Mouse (Mus musculus) right cerebral cortex, postnatal 25 days (tissue): ENCODE measurements at regions not wholly inside any gene's neighbourhood (a gene's known extent, or its start where the extent isn't known, plus 50 kb on each side); places are given as distances from the start of the nearest gene placed in this dataset.
"Not testable (repeated sequence)": the region's sequence is repeated elsewhere in the genome, so short reads cannot be mapped to it uniquely, and the experiment has no call there.

ENCODE experiments used
- DNase-seq: peaks from one replicate; pipeline ENCODE4 v3.0.0; 2022

DNA sequence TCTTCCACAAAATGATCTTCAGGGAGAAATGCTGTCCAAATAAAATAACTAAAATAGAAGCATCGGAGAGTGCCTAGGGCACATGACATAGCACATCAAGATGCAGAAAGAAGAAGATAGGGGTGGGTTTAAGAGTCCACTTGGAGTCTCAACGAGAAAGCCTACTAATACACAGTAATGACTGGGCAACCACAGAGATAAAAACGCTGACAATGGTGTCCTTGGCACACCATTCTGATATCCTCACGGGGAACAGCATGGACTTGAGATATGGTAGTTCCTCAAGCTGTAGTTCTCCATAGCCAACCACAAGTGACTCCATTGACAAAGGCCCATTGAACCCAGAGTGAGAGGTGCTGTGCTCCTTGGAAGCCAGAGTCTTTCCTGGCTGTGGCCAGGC is 105.8 kb downstream of the Dad1 start:
- DNase-seq, result no peak

DNA sequence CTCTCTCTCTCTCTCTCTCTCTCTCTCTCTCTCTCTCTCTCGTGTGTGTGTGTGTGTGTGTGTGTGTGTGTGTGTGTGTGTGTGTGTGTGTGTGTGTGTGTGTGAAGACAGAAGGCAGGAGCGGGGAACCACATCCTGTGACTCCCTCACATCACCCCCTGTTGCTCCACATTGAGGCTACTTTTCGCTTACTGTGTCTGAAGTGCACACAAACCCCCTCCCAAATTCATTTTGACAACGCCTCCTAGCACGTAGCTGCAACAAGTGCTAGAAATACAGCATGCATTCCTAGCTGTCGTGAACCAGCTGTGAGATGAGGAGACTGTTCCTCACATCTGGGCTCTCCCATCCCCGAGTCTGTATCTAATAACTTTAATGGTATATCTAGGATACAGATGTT is 106.4 kb downstream of the Dad1 start:
- DNase-seq, result no peak

DNA sequence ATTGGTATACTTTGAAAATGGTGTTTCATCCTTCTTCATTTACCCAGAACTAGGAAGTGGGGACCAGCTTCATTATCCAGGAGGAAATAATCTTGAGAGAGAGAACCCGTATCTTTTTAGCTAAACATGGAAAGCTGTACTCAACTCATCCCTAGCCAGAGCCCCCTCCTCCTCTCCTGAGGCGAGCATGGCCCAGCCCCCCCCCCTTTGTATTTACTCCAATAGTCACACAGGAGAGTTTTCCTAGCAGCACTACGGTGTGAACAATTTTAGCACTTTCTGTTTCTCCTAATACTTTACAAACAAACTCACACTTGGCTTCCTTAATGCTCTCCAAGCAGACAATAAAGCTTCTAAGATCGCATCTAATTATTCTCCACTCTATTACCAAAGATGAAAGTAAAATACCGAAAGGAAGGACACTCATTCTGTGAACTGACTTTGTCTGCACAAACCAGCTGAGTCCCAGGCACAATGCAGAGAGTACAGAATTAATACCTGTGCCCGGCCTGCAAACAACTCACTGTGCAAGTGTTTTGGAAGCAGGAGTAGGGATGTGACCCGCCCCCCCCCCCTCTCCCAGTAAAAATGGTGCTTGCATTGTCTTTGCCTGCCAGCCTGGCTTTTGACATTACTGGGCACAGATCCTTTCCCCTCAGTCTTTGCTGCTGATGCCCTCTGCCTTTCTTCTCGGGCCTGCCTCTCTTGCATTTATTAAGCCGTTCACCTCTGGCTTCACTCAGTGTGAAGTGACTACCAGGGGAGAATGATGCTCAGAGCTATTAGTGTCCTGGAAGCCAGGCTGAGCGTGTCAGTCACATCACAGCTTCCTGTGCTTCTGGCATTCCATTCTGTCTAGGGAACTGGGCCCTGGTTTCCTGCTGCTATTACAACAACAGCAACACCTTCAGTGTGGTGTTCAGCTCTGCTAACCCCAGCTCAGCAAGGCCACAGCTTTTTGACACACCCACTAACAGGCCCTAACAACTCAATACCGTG is 107.9 kb downstream of the Dad1 start:
- no peak for DNase-seq

DNA sequence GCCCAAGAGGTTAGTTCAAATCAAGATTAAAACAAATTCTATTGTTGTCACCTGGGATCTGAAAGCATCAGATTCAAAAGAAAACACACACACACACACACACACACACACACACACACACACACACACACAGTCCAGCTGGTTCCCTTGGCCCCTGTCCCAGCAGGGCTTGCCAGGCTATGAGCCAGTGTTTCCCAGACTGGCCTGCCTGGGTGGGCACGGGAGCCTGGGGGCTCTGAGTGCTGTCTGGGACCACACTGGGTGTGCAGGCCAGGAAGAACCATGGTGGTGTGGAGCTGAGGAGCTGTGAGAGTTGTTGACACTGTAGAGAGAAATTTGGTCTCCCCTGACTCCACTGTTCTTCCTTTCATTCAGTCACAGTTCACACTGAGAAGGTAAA is 110.1 kb downstream of the Dad1 start:
- no peak for DNase-seq

DNA sequence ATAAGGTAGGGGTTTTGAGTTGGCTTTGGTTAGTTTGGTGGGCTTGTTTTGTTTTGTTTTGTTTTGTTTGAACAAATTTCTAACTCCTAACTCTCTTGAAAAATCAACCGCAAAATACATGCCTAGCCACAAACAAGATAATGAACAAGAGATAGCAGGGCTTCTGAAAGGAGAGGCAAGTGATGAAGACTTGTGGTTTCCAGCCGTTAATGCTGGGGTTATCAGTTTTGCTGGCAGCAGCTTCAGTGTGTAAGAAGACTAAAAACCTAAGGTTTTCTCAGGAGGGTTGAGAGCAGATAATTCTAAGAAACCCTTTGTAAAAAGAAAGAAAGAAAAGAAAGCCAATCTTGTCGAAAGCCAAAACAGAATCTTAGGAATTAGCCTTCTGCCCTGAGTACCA is 115.6 kb downstream of the Dad1 start:
- no peak for DNase-seq

DNA sequence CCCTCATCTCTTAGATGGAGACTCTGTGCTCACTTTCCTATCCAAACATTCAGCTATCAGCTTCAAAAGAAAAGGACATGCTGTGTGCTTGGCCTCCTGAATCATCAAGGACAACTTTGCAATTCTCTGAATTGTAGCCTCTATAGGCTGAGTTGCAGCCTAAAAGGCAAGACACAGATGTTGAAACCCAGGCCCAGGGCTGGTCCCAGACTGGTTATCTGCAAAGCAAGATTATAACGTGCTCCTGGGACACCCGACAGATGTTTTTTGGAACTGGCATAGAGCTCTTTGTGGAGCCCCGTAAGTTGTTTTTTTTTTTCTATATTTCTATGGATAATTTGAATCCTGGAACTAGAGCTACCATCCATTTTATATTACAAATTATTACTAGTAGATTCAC is 117.4 kb downstream of the Dad1 start:
- no peak for DNase-seq

DNA sequence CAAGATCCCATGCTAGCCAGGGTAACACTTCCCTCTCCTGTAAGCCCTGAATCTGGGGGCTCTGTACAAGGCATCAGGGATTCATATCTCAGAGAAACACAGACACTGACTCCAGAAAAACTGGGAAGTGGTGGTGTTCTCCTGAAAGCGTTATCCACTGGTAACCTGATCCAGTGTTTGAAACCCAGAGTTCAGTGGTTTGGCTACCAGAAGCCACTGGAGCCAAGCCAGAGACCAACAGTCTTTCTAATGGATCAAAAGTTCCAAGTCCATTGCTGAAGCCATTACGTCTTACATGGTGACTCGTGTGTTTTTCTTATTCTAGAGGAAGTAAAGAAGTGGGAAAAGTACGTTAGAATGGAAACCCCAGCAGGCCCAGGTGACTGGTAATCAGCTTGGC is 125.6 kb downstream of the Dad1 start:
- DNase-seq, result no peak

DNA sequence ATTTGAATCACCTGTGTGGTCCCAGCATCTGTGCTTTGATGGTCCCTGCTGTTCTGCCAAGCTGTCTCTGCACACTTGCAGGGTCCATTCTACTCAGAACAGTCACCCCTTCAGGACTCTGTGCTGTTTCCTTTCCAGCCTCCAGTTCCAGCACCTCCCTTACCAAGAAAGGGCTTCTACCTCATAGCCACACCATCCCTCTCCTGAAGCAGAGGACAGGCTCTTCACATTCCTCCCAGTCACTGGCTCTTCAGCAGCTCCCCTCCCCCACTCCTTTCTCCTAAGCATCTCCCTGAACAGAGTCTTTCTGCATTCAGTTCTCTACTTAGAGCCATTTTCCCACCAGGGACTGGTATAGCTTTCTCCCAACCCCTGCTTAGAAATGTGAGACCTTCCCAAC is 128.4 kb downstream of the Dad1 start:
- DNase-seq, result no peak

DNA sequence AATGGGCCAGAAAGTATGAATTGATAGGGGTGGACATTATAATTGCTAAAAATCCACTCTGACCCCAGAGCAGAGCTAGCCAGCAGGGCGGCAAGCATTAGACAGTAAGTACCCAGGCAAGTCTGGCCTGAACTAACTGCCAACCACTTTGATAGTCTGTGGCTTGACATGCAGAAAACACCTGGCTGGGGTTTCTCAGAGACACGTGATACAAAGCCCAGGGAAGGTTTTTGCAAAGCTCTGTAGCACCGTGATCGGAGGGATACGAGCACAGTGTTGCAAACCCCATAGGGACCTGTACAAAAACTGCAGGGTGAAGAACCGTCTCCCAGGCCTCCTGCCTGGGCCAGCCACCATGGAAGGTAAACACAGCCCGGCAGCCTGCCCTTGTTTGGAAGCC is 131.9 kb downstream of the Dad1 start:
- no peak for DNase-seq

DNA sequence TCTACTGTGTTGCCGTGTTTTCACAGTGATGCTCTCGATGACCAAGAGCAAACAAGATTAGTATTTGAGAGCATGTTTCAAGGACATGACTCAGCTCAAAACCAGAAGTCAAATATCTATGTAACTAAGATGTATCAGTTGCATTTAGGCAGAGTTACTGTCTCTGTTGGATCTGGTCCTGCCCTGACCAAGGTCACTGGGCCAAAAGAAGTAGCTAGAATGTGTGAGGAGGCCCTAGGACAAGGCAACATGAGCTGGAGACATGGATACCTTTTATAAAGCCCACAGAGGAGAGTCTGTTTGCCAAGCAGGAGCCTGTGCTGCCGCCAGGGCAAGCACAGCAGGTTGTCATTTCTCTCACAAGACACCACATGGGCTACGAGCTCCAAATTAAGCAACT is 132.6 kb downstream of the Dad1 start:
- DNase-seq, result no peak

DNA sequence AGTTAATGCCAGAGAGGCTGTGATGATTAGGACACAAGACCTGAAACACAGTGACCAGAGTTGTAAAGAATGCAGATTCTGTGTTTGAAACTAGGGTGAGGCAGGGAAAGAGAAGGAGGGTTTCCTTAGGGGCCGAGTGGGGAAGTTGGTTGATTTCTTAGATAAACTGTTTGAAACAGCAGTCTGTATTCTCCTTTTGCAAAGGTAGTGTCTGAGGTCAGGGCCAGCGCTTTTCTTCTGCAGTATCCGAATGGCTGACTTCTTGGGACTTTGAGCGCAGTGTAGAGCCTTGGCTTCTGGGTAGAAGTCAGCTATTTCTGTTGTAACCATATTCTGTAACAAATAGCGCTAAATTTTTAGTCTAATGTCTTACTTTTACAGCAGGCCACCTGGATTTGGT is 133.7 kb downstream of the Dad1 start:
- no peak for DNase-seq

DNA sequence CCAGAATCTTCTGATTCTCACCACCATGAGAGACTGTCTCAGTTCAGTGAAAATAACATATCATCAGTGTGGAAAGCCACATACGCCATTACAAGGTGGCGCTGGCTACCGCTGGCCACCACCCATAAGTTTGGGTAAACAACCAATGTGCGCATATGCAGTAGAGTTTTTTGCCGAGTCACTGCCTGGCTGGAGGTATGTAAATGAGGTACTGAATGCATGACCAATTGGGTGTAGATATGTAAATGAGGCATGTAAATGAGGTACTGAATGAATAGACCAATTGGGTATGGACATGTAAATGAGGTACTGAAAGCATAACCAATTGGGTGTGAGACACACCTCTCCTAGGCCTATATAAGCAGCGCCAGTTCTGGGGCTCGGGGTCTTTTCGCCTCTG is 136.3 kb downstream of the Dad1 start:
- DNase-seq, result not testable (repeated sequence)

DNA sequence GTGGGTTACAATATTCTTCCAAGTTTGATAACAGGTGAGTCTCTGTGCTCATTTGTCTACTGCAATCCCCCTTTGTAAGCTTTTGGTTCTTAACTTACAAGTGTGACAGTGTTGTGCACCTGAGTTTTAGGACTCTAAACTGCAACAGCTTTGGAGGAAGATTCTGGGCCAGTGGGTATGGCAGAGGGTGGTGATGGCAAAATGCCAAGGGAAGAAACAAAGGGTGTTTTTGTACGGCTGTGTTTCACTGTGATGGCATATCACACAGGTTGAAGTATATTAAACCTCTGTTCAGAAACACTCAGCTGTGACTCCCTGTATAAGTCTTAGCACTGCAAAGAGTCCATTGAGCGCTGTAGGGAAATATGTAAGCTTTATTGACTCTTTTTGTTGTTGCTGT is 140.7 kb downstream of the Dad1 start:
- DNase-seq, result no peak

DNA sequence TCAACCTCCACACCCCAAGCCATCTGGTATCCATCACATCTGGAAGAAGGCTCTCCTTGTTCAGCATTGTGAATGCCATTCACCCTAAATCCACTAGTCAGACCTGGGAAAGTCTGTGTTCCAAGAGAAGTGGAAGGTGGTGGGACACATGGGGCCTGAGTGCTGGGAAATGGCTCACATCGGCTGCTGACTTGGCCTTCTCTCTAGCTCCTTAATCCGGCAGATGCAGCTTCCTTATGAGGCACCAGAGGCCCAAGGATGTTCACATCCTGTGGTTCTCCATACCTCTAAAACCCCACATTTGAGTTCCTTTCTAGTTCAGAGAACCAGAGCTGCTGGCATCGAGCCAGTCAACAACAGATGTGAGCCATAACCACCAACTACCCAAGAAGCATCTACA is 142.9 kb downstream of the Dad1 start:
- no peak for DNase-seq

DNA sequence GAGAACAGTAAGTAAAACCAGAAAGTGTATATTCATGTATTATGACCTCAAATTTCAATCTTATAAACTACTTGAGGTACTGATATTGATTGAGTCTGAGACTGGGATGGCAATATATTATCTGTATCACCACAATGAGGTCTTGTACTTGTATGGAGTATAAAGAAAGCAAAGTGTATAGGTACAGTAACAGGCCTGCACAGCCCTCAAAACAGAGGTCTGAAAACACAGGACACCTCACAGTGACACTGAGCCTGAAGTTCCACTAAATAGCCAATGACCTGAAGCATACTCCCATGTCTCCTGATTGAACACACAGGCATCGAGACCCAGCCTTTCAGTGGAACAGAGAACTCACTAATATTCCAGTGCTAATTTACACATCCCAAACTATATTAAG is 144.8 kb downstream of the Dad1 start:
- DNase-seq, result no peak

DNA sequence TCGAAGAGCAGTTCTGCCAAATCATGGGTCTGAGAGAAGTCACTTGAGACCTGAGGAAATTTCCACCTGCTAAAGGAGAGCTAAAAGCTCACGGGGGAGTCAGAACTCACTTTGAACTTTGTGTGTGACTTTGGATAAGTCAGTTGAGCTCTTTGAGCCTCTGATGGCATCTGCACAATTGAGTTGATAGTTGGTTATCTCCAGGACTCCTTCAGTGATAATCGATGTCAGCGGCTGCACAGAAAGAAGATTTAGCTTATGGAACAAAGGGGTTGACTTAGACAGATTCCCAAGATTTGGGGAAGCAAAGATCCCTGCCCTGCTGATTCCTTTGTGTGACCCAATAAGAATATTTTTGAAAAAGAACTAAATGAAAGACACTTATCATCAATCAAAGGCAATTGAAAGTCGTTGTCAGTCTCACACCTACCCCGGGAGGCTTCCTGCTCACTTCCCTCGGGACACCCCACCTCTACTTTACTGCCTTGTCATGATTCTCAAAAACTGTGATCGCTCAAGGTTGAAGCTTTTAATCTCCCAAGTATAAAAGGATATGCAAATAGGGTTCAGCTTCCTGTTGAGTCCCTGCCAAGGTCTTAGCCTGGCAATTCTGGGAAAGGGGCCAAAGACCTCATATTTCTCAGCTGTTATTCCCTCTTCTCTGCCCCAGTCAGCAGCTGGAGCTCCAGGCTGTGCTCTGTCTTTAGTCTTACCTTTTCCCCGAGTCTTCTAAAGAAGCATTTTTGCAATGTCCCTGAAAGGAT is 145.4 kb downstream of the Dad1 start:
- no peak for DNase-seq

DNA sequence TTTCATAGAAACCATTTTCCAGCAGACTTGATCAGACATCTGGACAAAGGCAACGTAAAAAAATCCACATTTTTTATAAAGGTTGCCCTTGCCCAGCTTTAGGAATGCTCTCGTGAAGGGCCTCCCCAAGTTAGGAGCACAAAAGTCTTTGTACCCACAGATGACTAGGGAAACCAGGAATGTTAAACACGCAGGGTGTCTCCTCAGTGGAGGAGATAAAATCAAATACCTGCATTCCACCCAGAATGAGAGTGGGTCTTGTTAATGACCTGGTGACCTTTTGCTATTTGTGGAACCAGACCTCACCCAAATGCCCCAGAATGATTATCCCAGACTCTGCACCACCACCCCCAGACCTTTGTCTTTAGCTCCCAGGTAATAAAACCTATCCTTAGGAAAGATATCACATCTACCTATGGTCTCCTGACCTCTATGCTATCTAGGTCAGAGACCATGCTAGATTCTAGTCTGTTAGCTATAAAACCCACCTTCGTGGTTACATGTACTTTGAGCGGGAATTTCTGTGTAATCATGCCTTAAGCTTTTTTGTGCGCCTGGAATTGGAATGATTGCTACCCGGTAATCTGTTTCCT is 146.6 kb downstream of the Dad1 start:
- no peak for DNase-seq

DNA sequence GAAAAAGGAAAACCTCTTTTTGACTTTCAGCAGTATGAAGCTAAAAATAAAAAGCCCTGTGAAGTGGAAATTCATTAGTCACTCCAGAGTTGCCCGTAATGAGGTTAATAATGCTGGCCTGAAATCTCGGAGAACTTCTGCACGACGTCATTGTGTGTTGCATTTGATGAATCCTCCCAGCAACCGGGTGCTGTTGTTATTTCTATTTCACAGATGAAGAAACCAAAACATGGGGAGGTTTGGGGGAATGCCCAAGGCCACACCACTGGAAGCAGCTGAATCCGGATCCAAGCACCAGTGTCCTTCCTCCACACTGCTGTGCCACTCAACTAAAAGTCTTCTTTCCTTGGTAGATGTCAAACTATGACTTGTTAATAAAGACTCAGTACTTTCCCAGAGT is 149.7 kb downstream of the Dad1 start:
- no peak for DNase-seq

DNA sequence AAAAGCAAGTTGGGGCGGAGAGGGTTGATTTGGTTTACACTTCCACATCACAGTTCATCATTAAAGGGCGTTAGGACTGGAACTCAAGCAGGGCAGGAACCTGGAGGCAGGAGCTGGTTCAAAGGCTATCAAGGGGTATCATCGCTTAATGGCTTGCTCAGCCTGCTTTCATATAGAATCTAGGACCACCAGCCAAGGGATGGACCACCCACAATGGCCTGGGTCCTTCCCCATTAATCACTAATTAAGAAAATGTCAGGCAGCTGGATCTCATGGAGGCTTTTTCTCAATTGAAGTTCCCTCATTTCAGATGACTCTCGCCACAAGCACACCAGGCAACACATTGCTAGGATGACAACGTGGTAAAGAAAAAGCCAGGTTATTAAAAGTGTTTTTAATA is 150.4 kb downstream of the Dad1 start:
- DNase-seq, result no peak

DNA sequence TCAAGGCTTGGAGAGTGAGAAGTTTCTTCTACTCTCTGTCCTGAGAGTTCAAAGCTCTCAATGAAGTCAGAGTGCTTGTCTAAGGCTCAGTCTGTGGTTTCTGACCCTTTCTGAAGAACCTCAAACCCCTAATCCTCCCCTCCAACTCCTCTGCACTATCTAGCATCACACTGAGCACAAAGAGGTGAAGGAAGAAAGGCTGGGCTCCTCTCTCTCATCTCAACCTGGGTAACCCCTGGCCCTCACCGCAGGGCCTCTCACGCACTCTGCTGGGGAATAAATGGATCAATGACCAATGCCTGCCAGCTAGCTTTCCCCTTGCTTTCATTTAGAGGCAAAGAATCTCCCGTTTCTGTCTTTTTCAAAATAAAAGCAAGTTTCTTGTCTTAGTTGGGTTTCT is 150.8 kb downstream of the Dad1 start:
- DNase-seq, result no peak

DNA sequence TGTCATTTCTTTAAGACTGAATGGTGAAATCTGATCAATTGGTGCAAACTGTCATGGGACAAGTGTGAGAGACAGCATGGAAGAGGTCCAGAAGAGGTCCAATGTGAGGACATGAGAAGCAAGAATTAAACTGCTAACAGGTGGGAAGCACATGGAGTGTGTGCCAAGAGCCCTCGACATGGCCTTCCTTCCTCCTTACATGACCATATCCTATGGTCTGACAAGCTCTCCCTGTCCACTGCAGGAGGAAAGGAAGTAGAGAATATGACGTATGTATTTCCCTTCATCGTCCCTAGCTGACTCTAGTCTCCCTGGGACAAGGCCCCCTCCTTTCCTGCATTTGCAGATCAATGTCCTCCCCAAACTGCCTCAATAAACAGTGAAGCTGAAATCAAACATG is 152.1 kb downstream of the Dad1 start:
- no peak for DNase-seq

DNA sequence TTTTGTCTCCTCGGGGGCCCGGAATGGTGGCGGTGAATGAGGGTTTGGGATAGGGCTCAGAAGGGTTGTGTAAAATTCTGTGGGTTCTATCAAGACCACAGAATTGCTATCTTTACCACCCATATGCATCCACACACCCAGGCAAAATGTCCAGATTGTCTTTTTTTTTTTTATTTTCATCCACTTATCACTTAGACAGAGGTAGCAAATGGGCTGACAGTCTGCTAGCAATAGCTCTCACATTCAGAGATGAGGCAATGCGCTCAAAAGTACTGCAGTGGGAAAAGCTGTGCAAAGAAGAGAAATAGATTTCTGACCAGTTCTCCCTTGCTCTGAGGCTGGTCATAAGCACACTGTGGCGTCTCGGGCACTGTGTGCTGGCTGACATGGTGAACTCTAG is 154.5 kb downstream of the Dad1 start:
- no peak for DNase-seq

DNA sequence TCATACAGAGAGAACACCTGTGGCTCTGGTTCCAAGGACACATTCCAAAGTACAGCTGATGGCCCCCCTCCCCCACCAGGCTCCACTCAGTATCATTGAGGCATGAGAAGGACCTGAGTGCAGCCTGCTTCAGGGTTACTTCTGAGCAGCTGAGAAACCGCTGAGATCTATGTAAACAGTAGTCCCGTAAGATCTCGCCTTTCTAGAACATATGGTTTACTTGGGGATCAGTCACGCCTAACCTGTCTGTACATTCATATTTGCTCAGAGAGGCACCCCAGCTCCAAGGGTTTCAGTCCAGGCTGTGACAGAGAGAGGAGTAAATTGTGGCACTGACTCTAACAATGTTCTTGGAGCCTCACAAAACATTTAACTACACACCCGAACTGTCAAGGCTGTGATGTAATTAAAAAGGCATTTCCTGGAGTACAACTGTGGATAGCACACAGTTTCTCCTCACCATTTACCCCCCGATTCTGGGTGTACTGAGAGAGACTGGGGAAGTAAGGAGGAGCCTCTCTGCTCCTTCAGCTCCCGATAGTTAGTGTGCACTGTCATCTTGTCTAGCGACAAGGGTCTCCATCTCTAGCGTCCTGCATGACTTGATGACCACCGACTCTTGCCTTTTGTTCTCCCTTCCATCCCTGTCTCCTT is 155.7 kb downstream of the Dad1 start:
- DNase-seq, result no peak
